In the genomic region with DNA sequence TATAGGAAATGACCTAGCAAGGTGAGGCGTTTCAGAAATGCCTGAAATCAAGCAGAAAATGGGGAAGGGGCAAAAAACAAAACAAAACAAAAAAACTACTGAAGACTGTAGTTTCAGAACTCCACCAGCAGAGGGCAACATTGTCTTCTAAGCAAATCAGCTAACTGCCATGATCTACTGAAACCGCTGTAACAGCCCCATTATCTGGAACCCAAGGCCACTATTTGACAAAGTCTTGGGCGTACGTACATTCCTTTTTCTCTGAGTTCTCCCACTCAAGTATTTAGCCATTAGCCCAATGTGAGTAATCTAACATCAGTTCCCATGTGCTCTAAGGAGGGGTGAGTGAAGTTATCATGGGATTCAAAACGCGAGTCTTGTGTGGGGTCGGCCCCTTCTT, we compare ENCODE assay signal across 10 mouse cellular contexts. TPM values are rescaled to one million over a fixed set of nuclear protein-coding genes. Genes with fewer than 3 reads are reported as not detected.
DNase-seq lines count a peak whose midpoint lies in the region; ATAC-seq and TF ChIP-seq lines count a peak whose summit lies in the region.
"Had no signal": no experiment of that assay in that cellular context is flagged by ENCODE, and none has a peak within 500 bp of the region (broad histone marks: within the 10 kb centered on the region; RNA-seq: fewer than 3 reads in every experiment).

No protein-coding gene starts in this region.

- no peaks in the 10 kb centered on the region for H3K9me3 ChIP-seq in lung, embryonic 14.5 days (ENCODE audit: low read depth, low read length)

- no peak overlapping the region for H3K4me2 ChIP-seq in lung, embryonic 14.5 days

- no peaks in the 10 kb centered on the region for H3K36me3 ChIP-seq in lung, embryonic 14.5 days (ENCODE audit: insufficient read depth)

- peaks cover under 1% of the 10 kb centered on the region; the same call in 1 of the 2 replicates for H3K4me1 ChIP-seq in embryonic fibroblast, embryonic 13.5 days (ENCODE audit: control insufficient read depth, insufficient read depth, low read length)
- no peaks in the 10 kb centered on the region for H3K4me1 ChIP-seq in lung, embryonic 14.5 days (ENCODE audit: insufficient read depth)

- no peaks in the 10 kb centered on the region for H3K27me3 ChIP-seq in lung, embryonic 14.5 days (ENCODE audit: insufficient read depth, low read length)

- no peak overlapping the region for H3K27ac ChIP-seq in embryonic fibroblast, embryonic 13.5 days (ENCODE audit: insufficient read depth, low read length)
- H3K27ac ChIP-seq in lung, embryonic 14.5 days (ENCODE audit: low read depth), result no peak overlapping the region

- WGBS in lung, embryonic 14.5 days, result 51% methylated on average over 7 of the region's 7 CpGs

- no peak overlapping the region for H3K9ac ChIP-seq in lung, embryonic 14.5 days

- 0 out of 2 replicates have a peak, but pooled peaks have one; percentile 3 for TF ChIP-seq CTCF in embryonic fibroblast, embryonic 13.5 days (IDR thresholded peaks at IDR 0.05; ENCODE audit: borderline replicate concordance, insufficient read depth, low read length)
- peak; percentile 82 for TF ChIP-seq CTCF in lung, embryonic 14.5 days (IDR thresholded peaks at IDR 0.05; ENCODE audit: low read depth)

- H3K4me3 ChIP-seq in embryonic fibroblast, embryonic 13.5 days (ENCODE audit: insufficient read depth, low read length), result no peak overlapping the region
- no peak overlapping the region for H3K4me3 ChIP-seq in lung, embryonic 14.5 days (ENCODE audit: low read depth, low read length)
- H3K4me3 ChIP-seq: erythroblast, embryonic 14.5 days had no signal

- no peak for TF ChIP-seq POLR2A in embryonic fibroblast, embryonic 13.5 days (IDR thresholded peaks at IDR 0.05; ENCODE audit: low read depth, low read length)

- peak; percentile 48 for ATAC-seq in CD4-positive, CD25-positive, alpha-beta regulatory T cell, adult 4 months
- no peak for ATAC-seq in lung, embryonic 14.5 days (ENCODE audit: insufficient read depth)

- DNase-seq in kidney, adult 18-20 months, result peak; percentile 42
- DNase-seq in kidney, adult 11 months, result no peak
- DNase-seq in T-cell, adult 2 months (ENCODE audit: low spot score), result peak; percentile 36
- peak; percentile 76 for DNase-seq in lung, embryonic 14.5 days
- peak; percentile 45 for DNase-seq in testis, postnatal 14 days (ENCODE audit: low spot score)
- no peak for DNase-seq in frontal cortex, postnatal 10 days (ENCODE audit: low spot score in 2 of 2)

RNA-seq across cellular contexts. Expression of a gene that starts 11.4 kb away (rescaled TPM):
- polyA plus RNA-seq in CD4-positive, CD25-positive, alpha-beta regulatory T cell, adult 4 months (2017; shearing (Covaris generic)), result not detected
- not detected in 2 replicates for polyA plus RNA-seq in embryonic fibroblast, embryonic 13.5 days (2011; ENCODE audit: insufficient read length, low read depth, missing spikeins)
- polyA plus RNA-seq in lung, embryonic 14.5 days (2014; fragmentation: Nextera tagmentation; extraction: Ambion mirVana), result not detected in 2 replicates
- polyA plus RNA-seq: erythroblast, embryonic 14.5 days; lung, embryonic 16.5 days had no signal

RNA-seq across cellular contexts. Expression of a gene that starts 30.0 kb away (rescaled TPM):
- 100 to 1,000 TPM; 614 to 635 TPM for polyA plus RNA-seq in CD4-positive, CD25-positive, alpha-beta regulatory T cell, adult 4 months (2017; shearing (Covaris generic))
- polyA plus RNA-seq in embryonic fibroblast, embryonic 13.5 days (2011; ENCODE audit: insufficient read length, low read depth, missing spikeins), result 446 and 515 TPM in 2 replicates
- 365 and 370 TPM in 2 replicates for polyA plus RNA-seq in lung, embryonic 14.5 days (2014; fragmentation: Nextera tagmentation; extraction: Ambion mirVana)

RNA-seq across cellular contexts. Expression of a gene that starts 52.1 kb away (rescaled TPM):
- polyA plus RNA-seq in CD4-positive, CD25-positive, alpha-beta regulatory T cell, adult 4 months (2017; shearing (Covaris generic)), result not detected
- polyA plus RNA-seq in embryonic fibroblast, embryonic 13.5 days (2011; ENCODE audit: insufficient read length, low read depth, missing spikeins), result not detected in 2 replicates
- polyA plus RNA-seq in lung, embryonic 14.5 days (2014; fragmentation: Nextera tagmentation; extraction: Ambion mirVana), result 0.05 TPM in 1 of 2 replicates, not detected in the other

Comparison
In these comparisons a context has a peak if more than half of its experiments do, and no peak if none do; other contexts are left out.
1. DNase-seq: peak in kidney, adult 18-20 months (single experiment), T-cell, adult 2 months (single experiment), lung, embryonic 14.5 days (single experiment) and testis, postnatal 14 days (single experiment); none in kidney, adult 11 months (single experiment) and frontal cortex, postnatal 10 days (0 of 2).